Mouse (Mus musculus) heart, adult 2 months (tissue): ENCODE data around the gene Tacc2. TPM values are rescaled to one million over a fixed set of nuclear protein-coding genes. Genes with fewer than 3 reads are reported as not detected.

Experiments used
- DNase-seq, 2 experiments: peaks; one replicate each; pipeline ENCODE4 v3.0.0; 2021
- H3K27ac ChIP-seq: fragments of 200-600 bp; 2 replicates; pipeline ENCODE4 v1.8.1; 2022
- H3K27me3 ChIP-seq: fragments of 200-500 bp; 2 replicates; pipeline ENCODE4 v1.6.1; 2012; ENCODE audit warnings: mild to moderate bottlenecking, low read length, inconsistent platforms, mixed read lengths; ENCODE audit not compliant: control insufficient read depth, insufficient read depth
- H3K36me3 ChIP-seq: fragments of 200-500 bp; 2 replicates; pipeline ENCODE4 v1.6.1; 2012; ENCODE audit warnings: low read length, inconsistent platforms; ENCODE audit not compliant: control insufficient read depth, insufficient read depth
- H3K4me1 ChIP-seq: fragments of 200-500 bp; 2 replicates; pipeline ENCODE4 v1.6.1; 2011; ENCODE audit warnings: low read length; ENCODE audit not compliant: control insufficient read depth, insufficient read depth
- H3K4me3 ChIP-seq: fragments of 200-600 bp; 2 replicates; pipeline ENCODE4 v1.8.1; 2022
- H3K79me2 ChIP-seq: fragments of 200-500 bp; replicated peaks from 2 replicates; pipeline ENCODE4 v1.6.1; 2012; ENCODE audit warnings: mild to moderate bottlenecking, inconsistent platforms, low read length, moderate library complexity, mixed read lengths; ENCODE audit not compliant: control insufficient read depth, insufficient read depth
- H3K9ac ChIP-seq: fragments of 200-500 bp; 2 replicates; pipeline ENCODE4 v1.6.1; 2012; ENCODE audit warnings: low read depth, mild to moderate bottlenecking, control low read depth, inconsistent platforms, low read length, mixed read lengths
- CTCF ChIP-seq: fragments of 200-600 bp; IDR thresholded peaks from 2 replicates; pipeline ENCODE4 v1.8.1; 2022; ENCODE audit warnings: antibody characterized with exemption, mild to moderate bottlenecking, moderate library complexity
- EP300 ChIP-seq: fragments of 200-500 bp; IDR thresholded peaks from 2 replicates; pipeline ENCODE4 v1.6.1; 2011; ENCODE audit warnings: low read depth, low read length, control low read depth; ENCODE audit not compliant: insufficient read depth
- POLR2A ChIP-seq: fragments of 200-500 bp; IDR thresholded peaks from 2 replicates; pipeline ENCODE4 v1.6.1; 2011; ENCODE audit warnings: mild to moderate bottlenecking, low read depth, low read length, control low read depth; ENCODE audit not compliant: insufficient read depth
- WGBS: fragments of 180-500 bp; shearing (Covaris S2); methylation state at CpG from one replicate; pipeline ENCODE4 v1.1.7; 2018; 5-methylcytosine and 5-hydroxymethylcytosine counted together
- intact Hi-C: fragments of 180-260 bp; cut with DNase I; formaldehyde crosslinking; loops from one replicate; pipeline ENCODE4 v1.15.1; 2025
- polyA plus RNA-seq: library from polyadenylated mRNA; depleted of rRNA; stranded (reverse); fragments of >200 nt; gene quantifications from 2 replicates; pipeline ENCODE4 v1.2.3, GENCODE M21; 2012
- total RNA-seq, 2 experiments: library from RNA; stranded (reverse); gene quantifications; 2 replicates each; pipeline ENCODE4 v1.2.3; 2021

The Tacc2 gene
- total and polyA plus RNA-seq, 3 experiments = 117 to 480 (median 339) TPM

DNA sequence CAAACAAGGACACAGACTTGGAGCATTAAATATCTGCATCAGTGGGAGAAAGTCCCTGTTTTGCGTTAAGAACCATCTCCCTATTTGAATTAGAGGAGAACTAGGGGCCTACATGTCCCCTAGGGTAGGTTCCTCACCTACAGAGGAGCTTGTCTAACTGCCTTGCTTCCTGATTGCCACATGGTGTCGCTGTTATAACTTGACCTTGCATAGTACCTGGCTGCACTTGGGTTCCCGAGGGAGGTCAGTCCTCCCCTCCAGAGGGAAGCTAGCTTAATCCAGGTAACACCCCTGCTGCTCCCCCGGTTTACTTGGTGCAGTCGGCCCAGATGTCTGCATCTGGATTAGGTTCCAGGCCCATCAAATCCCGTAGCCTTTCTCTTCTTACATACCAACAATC is 27.9 kb downstream of the Tacc2 start:
- Histone ChIP-seq H3K4me3 (no peak overlapping the region), H3K27ac (no peak overlapping the region), H3K4me1 (no peaks in the 10 kb centered on the region), H3K79me2 (no peaks in the 10 kb centered on the region), H3K36me3 (no peaks in the 10 kb centered on the region; the same call in none of the 2 replicates), H3K9ac (no peak overlapping the region), H3K27me3 (no peaks in the 10 kb centered on the region)
- peak in 1 of 2 experiments; percentile 27 for DNase-seq
- TF ChIP-seq CTCF = peak; percentile 90
- TF ChIP-seq EP300 = peak; percentile 76; the same call in 1 of the 2 replicates
- TF ChIP-seq POLR2A = no peak
- intact Hi-C loops = loop anchor here (2.0 to 5.0 kb wide), 3 partner anchors 68 to 158 kb away; no protein-coding TSS in a partner anchor
- 25% methylated on average over 6 of the region's 6 CpGs for WGBS

DNA sequence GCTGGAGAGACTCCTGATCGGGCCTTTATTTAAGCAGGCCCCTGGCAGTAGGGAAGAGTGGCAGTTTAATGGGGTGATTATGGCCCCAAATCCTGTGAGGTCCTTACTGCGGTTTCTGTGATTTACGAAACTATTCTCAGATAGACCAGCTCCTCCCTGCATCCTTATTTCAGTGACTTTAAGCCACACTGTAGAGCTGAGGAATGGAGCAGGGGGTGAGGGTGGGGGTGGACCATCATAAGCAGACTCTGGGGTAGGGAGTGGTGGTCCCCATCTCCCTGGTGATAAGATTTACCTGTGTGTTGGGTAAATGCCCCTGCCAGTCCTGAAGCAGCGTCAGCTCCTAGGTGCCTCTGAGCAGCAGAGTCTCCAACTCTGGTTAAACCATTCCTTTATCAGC is 29.7 kb downstream of the Tacc2 start:
- intact Hi-C loops = loop anchor here (5.0 kb wide), 1 partner anchor 125 kb away; no protein-coding TSS in a partner anchor
- WGBS = 91% methylated on average over 4 of the region's 4 CpGs
- Histone ChIP-seq H3K27ac (no peak overlapping the region), H3K4me3 (no peak overlapping the region), H3K9ac (no peak overlapping the region), H3K36me3 (no peaks in the 10 kb centered on the region; the same call in none of the 2 replicates), H3K4me1 (no peaks in the 10 kb centered on the region), H3K27me3 (no peaks in the 10 kb centered on the region), H3K79me2 (no peaks in the 10 kb centered on the region)
- DNase-seq = peak in 1 of 2 experiments; percentile 8
- TF ChIP-seq POLR2A (no peak), CTCF (no peak), EP300 (no peak)

DNA sequence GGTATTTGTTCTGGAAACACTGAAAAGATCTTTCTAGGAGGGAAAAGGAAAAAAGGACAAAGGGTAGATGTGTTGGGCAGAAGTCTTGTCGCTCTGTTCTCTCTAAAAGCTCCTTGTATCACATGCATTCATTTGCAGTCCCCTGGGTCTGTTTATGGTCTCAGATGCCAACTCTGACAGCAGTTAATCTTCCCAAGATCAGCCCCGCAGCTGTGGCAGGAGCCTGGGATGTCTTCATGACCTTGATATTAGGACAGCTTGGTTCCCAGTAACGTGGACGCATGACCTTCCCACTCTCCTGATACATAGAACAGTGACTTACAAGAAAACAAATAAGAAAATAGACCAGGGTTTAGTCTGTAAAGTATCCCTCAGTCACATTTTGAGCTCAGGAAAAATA is 36.7 kb downstream of the Tacc2 start:
- Histone ChIP-seq H3K4me1 (peaks cover 2% of the 10 kb centered on the region), H3K79me2 (no peaks in the 10 kb centered on the region), H3K4me3 (no peak overlapping the region), H3K27ac (peak overlapping the region; percentile 24; the same call in 1 of the 2 replicates), H3K27me3 (no peaks in the 10 kb centered on the region), H3K9ac (no peak overlapping the region), H3K36me3 (peaks cover 11% of the 10 kb centered on the region; the same call in 1 of the 2 replicates)
- intact Hi-C loops = no loop called here
- TF ChIP-seq EP300 (no peak), CTCF (no peak), POLR2A (no peak)
- no peak for DNase-seq
- 56% methylated on average over 4 of the region's 4 CpGs for WGBS

DNA sequence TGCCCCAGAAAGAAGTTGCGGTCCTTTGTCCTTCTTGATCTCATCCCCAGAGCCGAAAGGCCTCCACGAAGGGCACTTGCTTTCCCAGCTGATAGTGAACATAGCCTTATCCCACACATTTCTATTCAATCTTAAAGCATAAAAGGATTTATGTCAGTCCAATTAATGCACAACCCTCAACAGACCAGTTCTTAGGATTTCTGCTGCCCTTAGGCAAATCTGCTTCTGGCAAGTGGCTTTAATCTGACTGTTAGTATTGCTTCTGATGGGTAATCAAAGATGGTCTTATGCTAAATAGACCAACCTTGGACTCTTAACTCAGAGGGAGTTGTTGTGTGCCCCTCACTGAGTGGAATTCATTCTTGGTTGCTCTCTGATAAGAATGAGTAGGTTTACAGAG is 40.4 kb downstream of the Tacc2 start:
- Histone ChIP-seq H3K4me3 (no peak overlapping the region), H3K36me3 (peaks cover 9% of the 10 kb centered on the region; the same call in 1 of the 2 replicates), H3K27ac (no peak overlapping the region), H3K4me1 (peaks cover 7% of the 10 kb centered on the region), H3K27me3 (no peaks in the 10 kb centered on the region), H3K9ac (no peak overlapping the region), H3K79me2 (no peaks in the 10 kb centered on the region)
- intact Hi-C loops = no loop called here
- 87% methylated on average over 3 of the region's 3 CpGs for WGBS
- no peak for DNase-seq
- TF ChIP-seq POLR2A = no peak
- no peak for TF ChIP-seq EP300
- TF ChIP-seq CTCF = no peak

DNA sequence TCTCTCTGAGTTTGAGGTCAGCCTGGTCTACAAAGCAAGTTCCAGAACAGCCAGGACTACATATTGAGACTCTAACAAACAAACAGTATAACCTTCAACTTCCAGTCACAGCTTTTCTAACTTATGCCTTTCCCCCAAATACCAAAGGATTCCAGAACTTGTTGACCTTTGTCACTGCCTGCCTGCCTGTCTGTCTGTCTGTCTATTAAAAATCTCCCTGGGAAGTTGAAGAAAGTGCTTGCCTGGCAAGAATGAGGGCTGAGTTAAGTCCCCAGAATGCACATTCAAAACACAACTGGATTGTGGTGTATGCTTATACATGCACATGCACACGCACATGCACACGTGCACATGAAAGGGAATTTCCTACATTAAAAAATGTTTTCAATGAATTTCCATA is 43.8 kb downstream of the Tacc2 start:
- H3K79me2 ChIP-seq = no peaks in the 10 kb centered on the region
- no peak overlapping the region for H3K27ac ChIP-seq
- no peaks in the 10 kb centered on the region for H3K27me3 ChIP-seq
- H3K36me3 ChIP-seq = no peaks in the 10 kb centered on the region
- no peak overlapping the region for H3K4me3 ChIP-seq
- WGBS = 80% methylated on average over 2 of the region's 2 CpGs
- DNase-seq = no peak
- no peak for TF ChIP-seq EP300
- TF ChIP-seq CTCF = no peak
- TF ChIP-seq POLR2A = no peak
- intact Hi-C loops = no loop called here
- H3K4me1 ChIP-seq = peaks cover 17% of the 10 kb centered on the region
- H3K9ac ChIP-seq = no peak overlapping the region

DNA sequence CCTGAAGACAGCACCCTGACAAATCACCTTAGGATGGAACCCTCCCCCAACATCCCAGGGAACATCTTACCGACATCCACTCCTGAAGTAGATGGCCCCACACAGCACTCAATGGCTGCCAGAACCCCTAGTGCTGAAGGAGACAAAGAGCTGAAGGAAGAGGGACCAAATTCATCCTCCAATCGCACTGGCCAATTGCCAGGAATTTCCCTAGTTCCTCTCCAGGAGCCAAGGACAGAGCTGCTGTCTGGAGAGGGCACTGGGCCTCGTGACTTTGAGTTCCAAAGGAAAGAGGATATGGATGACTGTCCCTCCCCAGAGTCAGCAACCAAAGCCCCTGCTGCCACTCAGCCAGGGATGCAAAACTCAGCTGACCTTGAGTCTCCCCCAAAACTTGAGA is 44.7 kb downstream of the Tacc2 start:
- Histone ChIP-seq H3K27me3 (no peaks in the 10 kb centered on the region), H3K27ac (no peak overlapping the region), H3K9ac (no peak overlapping the region), H3K79me2 (no peaks in the 10 kb centered on the region), H3K4me1 (peaks cover 17% of the 10 kb centered on the region), H3K4me3 (no peak overlapping the region), H3K36me3 (no peaks in the 10 kb centered on the region)
- DNase-seq = no peak
- TF ChIP-seq CTCF (no peak), POLR2A (no peak), EP300 (no peak)
- 31% methylated on average over 3 of the region's 3 CpGs for WGBS
- intact Hi-C loops = no loop called here
